Mouse (Mus musculus): ENCODE measurements around the gene Map2k2. TPM values are rescaled to one million over a fixed set of nuclear protein-coding genes. Genes with fewer than 3 reads are reported as not detected.
A peak's percentile ranks its signal among the peaks of the same experiment; 100 is the strongest.

Gene Map2k2
- total RNA-seq, 2 experiments from 2014 or later, result 40.6 to 47.8 TPM

GRCm38 (mm10) chr10:81141455-81142210 lies 35.9 kb downstream of the Map2k2 start:
- no peak for ATAC-seq (ENCODE audit: poor library complexity, severe bottlenecking)

- no peak for ATAC-seq (ENCODE audit: poor library complexity, severe bottlenecking)
Measured at GRCm38 (mm10) chr10:81142551-81142981, 36.9 kb downstream of the Map2k2 start.

GRCm38 (mm10) chr10:81143157-81143633 lies 37.5 kb downstream of the Map2k2 start:
- ATAC-seq (ENCODE audit: poor library complexity, severe bottlenecking), result peak; percentile 29

GRCm38 (mm10) chr10:81143845-81144437 lies 38.2 kb downstream of the Map2k2 start:
- no peak for ATAC-seq (ENCODE audit: poor library complexity, severe bottlenecking)

- ATAC-seq (ENCODE audit: poor library complexity, severe bottlenecking), result no peak
Measured at GRCm38 (mm10) chr10:81144667-81145066, 39.0 kb downstream of the Map2k2 start.

- no peak for ATAC-seq (ENCODE audit: poor library complexity, severe bottlenecking)
Measured at GRCm38 (mm10) chr10:81145307-81145706, 39.6 kb downstream of the Map2k2 start.

GRCm38 (mm10) chr10:81145778-81146177 lies 40.1 kb downstream of the Map2k2 start:
- no peak for ATAC-seq (ENCODE audit: poor library complexity, severe bottlenecking)

- no peak for ATAC-seq (ENCODE audit: poor library complexity, severe bottlenecking)
Measured at GRCm38 (mm10) chr10:81146296-81146695, 40.6 kb downstream of the Map2k2 start.

GRCm38 (mm10) chr10:81151261-81151660 lies 45.5 kb downstream of the Map2k2 start:
- no peak for ATAC-seq (ENCODE audit: poor library complexity, severe bottlenecking)

DNA sequence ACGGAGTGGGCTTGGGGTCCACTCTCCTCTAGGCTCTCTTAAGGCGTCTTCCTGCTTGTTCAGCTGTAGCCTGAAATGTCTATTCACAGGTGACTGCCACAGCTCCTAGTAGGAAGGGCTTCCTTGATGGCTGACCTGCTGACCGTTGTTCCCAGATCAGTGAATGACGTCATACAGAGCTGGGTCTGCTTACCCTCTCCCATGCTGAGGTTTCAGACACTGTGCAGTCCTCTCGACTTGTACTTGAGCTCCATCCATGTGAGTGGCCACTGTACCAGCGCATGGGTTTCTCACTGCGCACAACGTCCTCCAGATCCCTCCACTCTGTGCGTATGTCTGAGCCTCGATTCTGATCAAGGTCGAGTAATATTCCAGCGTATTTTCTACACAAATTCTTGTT lies 46.9 kb downstream of the Map2k2 start:
- no peak for ATAC-seq (ENCODE audit: poor library complexity, severe bottlenecking)

GRCm38 (mm10) chr10:81154313-81154712 lies 48.6 kb downstream of the Map2k2 start:
- ATAC-seq (ENCODE audit: poor library complexity, severe bottlenecking), result no peak

DNA sequence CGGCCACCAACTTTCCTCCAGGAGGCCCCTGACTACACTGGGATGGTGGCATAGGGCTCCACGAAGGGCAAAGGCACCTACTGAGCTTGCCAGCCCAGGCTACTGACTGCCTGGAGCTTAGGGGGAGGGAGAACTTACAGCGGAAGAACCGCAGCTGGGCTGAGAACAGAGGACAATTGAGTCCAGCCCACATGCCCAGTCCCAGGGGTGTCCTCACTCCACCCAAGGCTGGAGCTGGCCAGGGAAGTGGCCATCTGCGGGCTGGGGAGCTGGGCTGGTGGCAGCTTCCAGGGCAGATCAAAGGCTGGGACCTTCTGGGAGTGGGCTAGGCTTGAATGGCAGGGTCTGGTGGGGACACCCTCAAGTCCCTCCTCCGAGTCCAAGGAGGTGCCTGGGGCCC lies 49.0 kb downstream of the Map2k2 start:
- ATAC-seq (ENCODE audit: poor library complexity, severe bottlenecking), result no peak

DNA sequence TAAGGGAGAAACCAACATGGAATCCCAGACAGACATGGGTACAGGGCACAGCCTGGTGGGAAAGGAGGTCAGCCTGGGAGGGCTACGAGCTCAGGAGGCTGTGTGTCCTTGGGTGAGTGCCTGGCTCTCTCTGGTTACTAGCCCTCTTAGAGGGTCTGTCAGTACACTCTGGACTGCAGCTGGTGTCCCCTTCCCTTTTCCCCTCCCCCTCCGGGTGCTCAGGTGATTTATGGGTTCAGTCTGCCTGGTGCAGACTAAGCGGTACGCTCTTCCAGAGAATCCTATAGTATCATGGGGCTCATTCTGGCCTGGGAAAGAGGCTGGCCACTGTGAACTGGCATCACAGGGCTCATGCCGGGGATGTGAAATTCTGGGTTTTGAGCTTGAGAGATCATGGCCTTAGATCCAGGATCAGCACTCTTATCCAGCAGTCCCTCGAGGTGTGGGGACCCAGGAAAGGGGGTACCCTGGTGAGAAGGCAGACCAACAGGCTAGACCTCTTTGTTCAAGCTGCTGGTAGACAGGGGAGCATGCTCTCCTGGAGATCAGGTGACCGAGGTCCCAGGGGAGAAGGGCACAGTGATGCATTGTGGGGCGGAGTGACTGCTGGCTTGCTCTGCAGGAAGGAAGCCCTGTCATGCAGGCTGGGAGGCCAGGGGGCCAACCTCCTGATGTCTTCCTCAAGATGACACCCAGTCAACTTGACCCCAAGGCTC lies 56.0 kb downstream of the Map2k2 start:
- no peak for ATAC-seq (ENCODE audit: poor library complexity, severe bottlenecking)

DNA sequence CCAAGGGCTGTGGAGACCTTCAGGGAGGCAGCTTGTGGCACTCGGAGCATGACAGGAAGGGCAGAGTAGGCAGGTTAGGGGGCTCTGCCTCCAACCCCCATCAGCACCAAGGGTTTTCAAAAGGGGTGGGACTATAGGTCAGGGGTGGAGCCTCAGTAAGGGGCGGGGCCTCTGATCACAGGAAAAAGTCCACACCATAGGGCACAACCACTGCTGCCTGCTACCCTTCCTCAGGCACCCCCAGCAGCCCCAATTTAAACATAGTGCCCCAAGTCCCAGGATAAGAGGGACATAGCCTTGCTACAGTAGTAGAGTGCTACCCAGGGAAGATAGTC lies 56.6 kb downstream of the Map2k2 start:
- no peak for ATAC-seq (ENCODE audit: poor library complexity, severe bottlenecking)

GRCm38 (mm10) chr10:81165118-81165517 lies 59.4 kb downstream of the Map2k2 start:
- ATAC-seq (ENCODE audit: poor library complexity, severe bottlenecking), result no peak

GRCm38 (mm10) chr10:81167200-81168086 lies 61.7 kb downstream of the Map2k2 start, which contains the start of gene Pias4:
TSS of gene Pias4 (minus strand) at chr10:81167923.
- ATAC-seq (ENCODE audit: poor library complexity, severe bottlenecking), result peak; percentile 96

DNA sequence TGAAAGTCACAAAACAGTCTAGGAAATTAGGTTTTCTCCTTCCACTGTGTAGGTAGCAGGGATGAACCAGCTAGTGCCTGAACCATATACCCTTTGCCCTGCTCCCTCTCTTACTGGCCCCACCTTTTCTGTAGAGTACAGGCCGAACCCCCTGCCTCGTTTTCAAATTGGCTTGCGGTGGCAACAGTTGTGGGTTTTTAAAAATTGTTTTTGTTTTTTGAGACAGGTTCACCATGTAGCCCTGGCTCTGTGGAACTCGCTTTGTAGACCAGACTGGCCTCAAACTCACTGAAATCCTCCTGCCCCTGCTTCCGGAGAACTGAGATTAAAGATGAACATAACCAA lies 62.3 kb downstream of the Map2k2 start:
- ATAC-seq (ENCODE audit: poor library complexity, severe bottlenecking), result peak; percentile 12

GRCm38 (mm10) chr10:81168521-81169244 lies 63.0 kb downstream of the Map2k2 start:
- peak; percentile 45 for ATAC-seq (ENCODE audit: poor library complexity, severe bottlenecking)

DNA sequence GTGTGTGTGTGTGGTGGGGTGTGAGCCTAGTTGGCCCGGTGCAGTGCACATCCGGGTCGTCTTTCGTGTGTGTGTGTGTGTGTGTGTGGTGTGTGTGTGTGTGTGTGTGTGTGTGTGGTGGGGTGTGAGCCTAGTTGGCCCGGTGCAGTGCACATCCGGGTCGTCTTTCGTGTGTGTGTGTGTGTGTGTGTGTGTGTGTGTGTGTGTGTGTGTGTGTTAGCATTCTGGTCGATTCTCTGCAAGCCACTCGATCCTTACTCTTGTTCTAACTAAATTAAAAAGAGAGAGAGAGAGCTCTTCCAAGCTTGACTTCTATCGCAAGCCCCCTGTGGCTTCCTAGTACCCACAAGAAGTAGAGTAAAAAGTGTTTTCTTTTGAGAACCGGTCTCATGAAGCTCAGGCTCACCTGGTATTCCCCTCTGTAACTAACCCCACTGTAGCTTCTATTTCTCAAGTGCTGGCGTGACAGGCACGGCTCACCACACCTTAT lies 63.7 kb downstream of the Map2k2 start:
- ATAC-seq (ENCODE audit: poor library complexity, severe bottlenecking), result peak; percentile 17

DNA sequence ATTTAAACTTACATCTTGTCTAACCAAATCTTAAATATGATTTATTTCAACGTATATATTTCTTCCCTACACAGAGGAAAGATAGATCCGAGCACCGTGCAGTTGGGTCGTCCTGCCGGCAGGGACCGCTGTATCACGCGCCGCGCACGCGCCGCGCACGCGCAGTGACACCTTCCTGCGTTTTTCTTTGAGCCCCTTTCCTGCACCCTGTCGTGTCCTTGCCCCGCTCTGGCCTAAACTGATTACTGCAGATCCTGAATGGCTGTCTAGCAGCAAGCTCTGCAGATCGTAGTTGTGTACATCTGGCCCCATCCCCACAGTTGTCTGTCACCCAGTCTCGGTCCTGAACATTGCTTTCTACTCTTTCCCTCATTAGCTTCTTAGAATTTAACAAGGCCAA lies 67.4 kb downstream of the Map2k2 start:
- ATAC-seq (ENCODE audit: poor library complexity, severe bottlenecking), result peak; percentile 42

Measured in megakaryocyte, adult 5-6 weeks (primary cell).